Mouse (Mus musculus) bone marrow macrophage, adult 2 months (primary cell): ENCODE data around the gene Srgap3.

Experiments
- CTCF ChIP-seq: IDR thresholded peaks from 2 replicates; pipeline ENCODE4 v1.5.1; 2012; ENCODE audit warnings: low read depth, mild to moderate bottlenecking, low read length, moderate library complexity
- POLR2A ChIP-seq: IDR thresholded peaks from 2 replicates; pipeline ENCODE4 v1.6.1; 2012; ENCODE audit warnings: mild to moderate bottlenecking, low read depth, low read length, borderline replicate concordance

GRCm38 (mm10) chr6:112801917-112802316 lies 145.1 kb downstream of the Srgap3 start:
- TF ChIP-seq CTCF = no peak
- no peak for TF ChIP-seq POLR2A
